ENCODE assay signal across 8 mouse cellular contexts in genomic region chr3:94371637-94372036, GRCm38 (mm10). TPM values are rescaled to one million over a fixed set of nuclear protein-coding genes. Genes with fewer than 3 reads are reported as not detected.
DNase-seq lines count a peak whose midpoint lies in the region; ATAC-seq lines count a peak whose summit lies in the region.

No protein-coding gene starts in this region.

- H3K27ac ChIP-seq in forebrain, embryonic 11.5 days (ENCODE audit: low read depth, low read length) = no peak overlapping the region
- peak overlapping the region; percentile 91; the same call in 1 of the 2 replicates for H3K27ac ChIP-seq in lung, embryonic 16.5 days (ENCODE audit: low read length)

- no peak overlapping the region for H3K4me3 ChIP-seq in forebrain, embryonic 11.5 days (ENCODE audit: low read depth, low read length)
- no peak overlapping the region for H3K4me3 ChIP-seq in lung, embryonic 16.5 days (ENCODE audit: low read length)

- H3K27me3 ChIP-seq in forebrain, embryonic 11.5 days (ENCODE audit: control insufficient read depth, insufficient read depth, low read length) = peaks cover 4% of the 10 kb centered on the region; the same call in 1 of the 2 replicates
- no peaks in the 10 kb centered on the region for H3K27me3 ChIP-seq in lung, embryonic 16.5 days (ENCODE audit: control insufficient read depth, insufficient read depth, low read depth, low read length)

- WGBS in forebrain, embryonic 11.5 days = 8% methylated on average over 11 of the region's 11 CpGs
- 2% methylated on average over 11 of the region's 11 CpGs for WGBS in lung, embryonic 16.5 days

- no peak; the same call in 1 of the 2 replicates for ATAC-seq in forebrain, embryonic 11.5 days (replicated peaks; ENCODE audit: low FRiP score)
- peak; percentile 39 for ATAC-seq in lung, embryonic 16.5 days (ENCODE audit: low read depth)
- ATAC-seq in erythroid progenitor cell, adult 5-6 weeks (replicated peaks; ENCODE audit: low FRiP score, poor library complexity, severe bottlenecking) = no peak

- peak; percentile 24 to 79 for DNase-seq in left cerebral cortex, postnatal 10 days (ENCODE audit: extremely low spot score in 1 of 2, low spot score in 2 of 2)
- no peak for DNase-seq in left cerebral cortex, adult 9 months (ENCODE audit: low spot score in 2 of 2)
- DNase-seq in forebrain, embryonic 11.5 days (ENCODE audit: low spot score) = no peak
- peak; percentile 87 to 88 for DNase-seq in heart, postnatal 10 days
- DNase-seq in kidney, postnatal 36 days = peak; percentile 98
- peak; percentile 65 to 72 for DNase-seq in right cerebral cortex, postnatal 10 days (ENCODE audit: low spot score in 2 of 2)

- peaks cover 15% of the 10 kb centered on the region for H3K4me1 ChIP-seq in forebrain, embryonic 11.5 days (replicated peaks; ENCODE audit: control insufficient read depth, insufficient read depth, low read length)
- peaks cover 17% of the 10 kb centered on the region; the same call in 1 of the 2 replicates for H3K4me1 ChIP-seq in lung, embryonic 16.5 days (replicated peaks; ENCODE audit: control insufficient read depth, insufficient read depth, low read length)

- H3K9ac ChIP-seq in forebrain, embryonic 11.5 days (ENCODE audit: low read length) = no peak overlapping the region
- peak overlapping the region; percentile 24; the same call in 1 of the 2 replicates for H3K9ac ChIP-seq in lung, embryonic 16.5 days (ENCODE audit: low read length)

- H3K4me2 ChIP-seq in forebrain, embryonic 11.5 days (ENCODE audit: low read depth, low read length, severe bottlenecking) = peak overlapping the region; percentile 12; the same call in 1 of the 2 replicates
- H3K4me2 ChIP-seq in lung, embryonic 16.5 days (ENCODE audit: low read depth, low read length) = peak overlapping the region; percentile 40

- no peaks in the 10 kb centered on the region for H3K36me3 ChIP-seq in forebrain, embryonic 11.5 days (ENCODE audit: control insufficient read depth, insufficient read depth, low read length)
- no peaks in the 10 kb centered on the region for H3K36me3 ChIP-seq in lung, embryonic 16.5 days (ENCODE audit: control insufficient read depth, insufficient read depth, low read length)

- intact Hi-C loops in left cerebral cortex, postnatal 10 days (cut with DNase I) = loop anchor here (5.0 kb wide), 1 partner anchor 41 kb away; the partner anchor contains the start of gene Tdrkh
- intact Hi-C loops in heart, postnatal 10 days (cut with DNase I) = no loop called here

- no peaks in the 10 kb centered on the region for H3K9me3 ChIP-seq in forebrain, embryonic 11.5 days (ENCODE audit: control insufficient read depth, low read length)
- no peaks in the 10 kb centered on the region for H3K9me3 ChIP-seq in lung, embryonic 16.5 days (ENCODE audit: control insufficient read depth, low read length)

RNA-seq across cellular contexts. Expression of gene Rorc, which starts 1.0 kb away (rescaled TPM):
- total RNA-seq in left cerebral cortex, postnatal 10 days (2021) = under 1 TPM in 1 of 2 experiments, not detected in 1; 0.30 TPM
- polyA plus RNA-seq in forebrain, embryonic 11.5 days (2014; fragmentation: Nextera tagmentation; extraction: Ambion mirVana) = 0.60 and 1.3 TPM in 2 replicates
- total RNA-seq in heart, postnatal 10 days (2021) = 10 to 100 TPM; 27.2 to 29.9 TPM
- polyA plus RNA-seq in lung, embryonic 16.5 days (2015; fragmentation: Nextera tagmentation; extraction: Ambion mirVana) = 8.9 and 9.5 TPM in 2 replicates
- 2.2 TPM in 1 of 2 replicates, not detected in the other for total RNA-seq in erythroid progenitor cell, adult 5-6 weeks (2015; ENCODE audit: low replicate concordance)
- total RNA-seq in erythroid progenitor cell, adult 5-6 weeks (2017; ENCODE audit: low replicate concordance) = not detected in 2 replicates

RNA-seq across cellular contexts. Expression of gene C2cd4d, which starts 9.4 kb away (rescaled TPM):
- total RNA-seq in left cerebral cortex, postnatal 10 days (2021) = under 1 TPM; 0.71 to 0.81 TPM
- 0.94 and 2.1 TPM in 2 replicates for polyA plus RNA-seq in forebrain, embryonic 11.5 days (2014; fragmentation: Nextera tagmentation; extraction: Ambion mirVana)
- under 1 TPM in 1 of 2 experiments, not detected in 1; 0.20 TPM for total RNA-seq in heart, postnatal 10 days (2021)
- polyA plus RNA-seq in lung, embryonic 16.5 days (2015; fragmentation: Nextera tagmentation; extraction: Ambion mirVana) = 0.16 and 0.68 TPM in 2 replicates
- total RNA-seq in erythroid progenitor cell, adult 5-6 weeks (2015; ENCODE audit: low replicate concordance) = not detected in 2 replicates
- total RNA-seq in erythroid progenitor cell, adult 5-6 weeks (2017; ENCODE audit: low replicate concordance) = not detected in 2 replicates

RNA-seq across cellular contexts. Expression of gene Lingo4, which starts 26.7 kb away (rescaled TPM):
- total RNA-seq in left cerebral cortex, postnatal 10 days (2021) = under 1 TPM; 0.67 to 0.94 TPM
- polyA plus RNA-seq in forebrain, embryonic 11.5 days (2014; fragmentation: Nextera tagmentation; extraction: Ambion mirVana) = 0.23 and 0.35 TPM in 2 replicates
- under 1 TPM; 0.07 to 0.10 TPM for total RNA-seq in heart, postnatal 10 days (2021)
- 0.35 and 0.44 TPM in 2 replicates for polyA plus RNA-seq in lung, embryonic 16.5 days (2015; fragmentation: Nextera tagmentation; extraction: Ambion mirVana)
- not detected in 2 replicates for total RNA-seq in erythroid progenitor cell, adult 5-6 weeks (2015; ENCODE audit: low replicate concordance)
- not detected in 2 replicates for total RNA-seq in erythroid progenitor cell, adult 5-6 weeks (2017; ENCODE audit: low replicate concordance)

RNA-seq across cellular contexts. Expression of gene Them5, which starts 29.7 kb away (rescaled TPM):
- not detected for total RNA-seq in left cerebral cortex, postnatal 10 days (2021)
- polyA plus RNA-seq in forebrain, embryonic 11.5 days (2014; fragmentation: Nextera tagmentation; extraction: Ambion mirVana) = 0.35 and 0.57 TPM in 2 replicates
- not detected for total RNA-seq in heart, postnatal 10 days (2021)
- polyA plus RNA-seq in lung, embryonic 16.5 days (2015; fragmentation: Nextera tagmentation; extraction: Ambion mirVana) = 0.40 and 0.73 TPM in 2 replicates
- not detected in 2 replicates for total RNA-seq in erythroid progenitor cell, adult 5-6 weeks (2015; ENCODE audit: low replicate concordance)
- total RNA-seq in erythroid progenitor cell, adult 5-6 weeks (2017; ENCODE audit: low replicate concordance) = not detected in 2 replicates

RNA-seq across cellular contexts. Expression of gene Tdrkh, which starts 41.4 kb away (rescaled TPM):
- 10 to 100 TPM; 39.0 to 40.0 TPM for total RNA-seq in left cerebral cortex, postnatal 10 days (2021)
- 55.0 and 57.5 TPM in 2 replicates for polyA plus RNA-seq in forebrain, embryonic 11.5 days (2014; fragmentation: Nextera tagmentation; extraction: Ambion mirVana)
- 1 to 10 TPM; 6.2 to 6.3 TPM for total RNA-seq in heart, postnatal 10 days (2021)
- polyA plus RNA-seq in lung, embryonic 16.5 days (2015; fragmentation: Nextera tagmentation; extraction: Ambion mirVana) = 12.5 and 12.6 TPM in 2 replicates
- total RNA-seq in erythroid progenitor cell, adult 5-6 weeks (2015; ENCODE audit: low replicate concordance) = 10.1 TPM in 1 of 2 replicates, not detected in the other
- total RNA-seq in erythroid progenitor cell, adult 5-6 weeks (2017; ENCODE audit: low replicate concordance) = 0.51 TPM in 1 of 2 replicates, not detected in the other

Comparison
In these comparisons a context has a peak if more than half of its experiments do, and no peak if none do; other contexts are left out.
1. DNase-seq: peak in left cerebral cortex, postnatal 10 days (2 of 2), heart, postnatal 10 days (2 of 2), kidney, postnatal 36 days (2 of 2) and right cerebral cortex, postnatal 10 days (2 of 2); none in left cerebral cortex, adult 9 months (0 of 2) and forebrain, embryonic 11.5 days (single experiment).
2. RNA of gene Rorc, which starts 1.0 kb away (total RNA-seq): 27.2 to 29.9 TPM in heart, postnatal 10 days; 0.30 TPM in left cerebral cortex, postnatal 10 days and 2.2 TPM in erythroid progenitor cell, adult 5-6 weeks; every median in the first group is over 4 times any median in the second.